Mouse (Mus musculus) stomach, postnatal 0 days (tissue): ENCODE data around the gene BC004004.

Experiments
- CTCF ChIP-seq: IDR thresholded peaks from 2 replicates; pipeline ENCODE4 v1.5.1; 2016; ENCODE audit warnings: antibody characterized with exemption, low read depth, mild to moderate bottlenecking, moderate library complexity
- EP300 ChIP-seq: optimal IDR thresholded peaks from 2 replicates; pipeline ENCODE3; 2016; ENCODE audit warnings: antibody characterized with exemption

DNA sequence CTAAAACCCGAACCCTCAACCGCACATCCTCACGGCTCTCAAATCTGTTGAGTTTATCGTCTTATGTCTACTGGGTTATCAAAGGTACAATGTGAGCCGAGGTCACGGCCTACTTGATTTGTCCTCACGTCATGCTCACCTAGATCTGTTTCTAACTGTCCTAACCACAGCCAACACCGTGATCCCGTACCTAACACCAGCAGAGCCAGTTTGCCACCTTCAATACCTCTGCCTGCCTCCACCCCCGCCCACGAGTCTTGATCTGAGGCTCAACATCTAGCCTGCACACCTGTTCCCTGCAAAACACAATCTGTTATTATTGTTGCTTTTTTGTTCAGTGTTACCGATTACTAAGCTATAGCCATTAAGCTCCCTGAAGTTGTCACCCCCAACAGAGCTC is 76.7 kb downstream of the BC004004 start:
- no peak for TF ChIP-seq EP300
- no peak for TF ChIP-seq CTCF
